Mouse (Mus musculus): ENCODE results near the gene Lpar2. TPM values are rescaled to one million over a fixed set of nuclear protein-coding genes. Genes with fewer than 3 reads are reported as not detected.

The Lpar2 gene
- polyA plus RNA-seq, 1 experiment = not detected

DNA sequence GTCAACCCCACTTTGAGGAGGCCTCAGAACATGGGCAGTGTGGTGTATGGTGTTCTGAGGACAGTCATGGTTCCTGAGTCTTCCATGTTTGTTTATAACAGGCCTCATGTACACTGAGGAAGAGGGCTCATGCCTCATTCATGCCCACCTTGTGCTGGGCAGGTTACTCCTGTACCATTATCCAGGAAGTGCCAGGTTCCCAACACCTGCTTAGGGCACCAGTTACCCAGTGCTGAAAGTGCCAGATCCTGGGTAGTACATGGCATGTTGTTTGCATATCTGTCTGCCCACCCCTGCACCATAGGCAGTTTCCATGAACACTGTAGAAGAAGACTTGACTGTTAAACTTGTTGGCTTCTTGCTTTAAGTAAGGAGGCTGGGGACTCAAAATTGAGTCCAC, 20.0 kb upstream of the Lpar2 start:
- TF ChIP-seq POLR2A (IDR thresholded peaks at IDR 0.05; ENCODE audit: insufficient read depth, low read depth, low read length) = no peak
- TF ChIP-seq CTCF (IDR thresholded peaks at IDR 0.05; ENCODE audit: insufficient read depth, low read depth, low read length) = no peak
- H3K27ac ChIP-seq (ENCODE audit: insufficient read depth, low read depth, low read length) = no peak overlapping the region
- H3K4me3 ChIP-seq (ENCODE audit: insufficient read depth, low read depth, low read length) = no peak overlapping the region
- no peaks in the 10 kb centered on the region for H3K4me1 ChIP-seq (ENCODE audit: control insufficient read depth, insufficient read depth, low read length)

GRCm38 (mm10) chr8:69803366-69803765, 18.9 kb upstream of the Lpar2 start:
- Histone ChIP-seq H3K4me1 (ENCODE audit: control insufficient read depth, insufficient read depth, low read length) (peaks cover 1% of the 10 kb centered on the region; the same call in 1 of the 2 replicates), H3K27ac (ENCODE audit: insufficient read depth, low read depth, low read length) (no peak overlapping the region), H3K4me3 (ENCODE audit: insufficient read depth, low read depth, low read length) (no peak overlapping the region)
- no peak for TF ChIP-seq POLR2A (IDR thresholded peaks at IDR 0.05; ENCODE audit: insufficient read depth, low read depth, low read length)
- TF ChIP-seq CTCF (IDR thresholded peaks at IDR 0.05; ENCODE audit: insufficient read depth, low read depth, low read length) = no peak
- WGBS = 89% methylated on average over 7 of the region's 7 CpGs

DNA sequence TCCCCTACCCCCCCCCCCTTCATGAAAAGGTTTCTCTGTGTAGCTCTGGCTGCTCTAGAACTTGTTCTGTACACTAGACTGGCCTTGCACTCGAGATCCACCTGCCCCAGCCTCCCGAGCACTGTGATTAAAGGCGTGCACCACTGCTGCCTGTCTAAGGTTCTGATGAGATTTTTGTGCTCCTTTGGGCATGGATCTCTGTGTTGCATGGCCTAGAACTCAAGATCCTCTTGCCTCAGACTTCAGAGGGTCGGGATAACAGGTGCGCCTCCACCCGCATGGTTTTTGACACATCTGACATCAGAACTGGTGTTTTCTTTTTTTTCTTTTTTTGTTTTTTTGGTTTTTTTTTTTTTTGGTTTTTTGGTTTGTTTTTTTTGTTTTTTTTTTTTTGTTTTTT, 17.7 kb upstream of the Lpar2 start:
- H3K4me1 ChIP-seq (ENCODE audit: control insufficient read depth, insufficient read depth, low read length) = peaks cover 10% of the 10 kb centered on the region
- WGBS = 89% methylated on average over 6 of the region's 6 CpGs

DNA sequence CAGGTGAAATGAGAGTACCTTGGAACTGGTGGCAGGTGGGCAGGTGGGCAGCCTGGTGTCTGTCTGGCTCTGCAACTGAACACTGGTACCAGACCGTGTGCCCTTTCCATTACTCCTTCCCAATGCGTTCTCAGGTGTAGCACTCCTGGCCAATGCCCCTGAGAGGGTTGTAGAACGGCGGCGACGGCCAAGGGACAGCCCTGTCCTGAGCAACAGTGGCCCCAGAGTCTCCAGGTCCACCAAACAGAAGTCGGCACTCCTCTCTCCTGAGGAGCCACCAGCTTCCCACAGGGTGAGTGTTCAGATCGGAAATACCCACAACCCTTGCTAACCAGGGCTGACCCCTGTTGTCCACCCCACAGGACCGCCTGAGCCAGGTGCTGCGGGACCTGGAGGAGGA, 17.1 kb upstream of the Lpar2 start:
- WGBS = 96% methylated on average over 10 of the region's 10 CpGs

More for the DNA sequence above, 17.7 kb upstream of the Lpar2 start:
- Histone ChIP-seq H3K4me3 (ENCODE audit: insufficient read depth, low read depth, low read length) (no peak overlapping the region), H3K27ac (ENCODE audit: insufficient read depth, low read depth, low read length) (no peak overlapping the region)
- TF ChIP-seq CTCF (IDR thresholded peaks at IDR 0.05; ENCODE audit: insufficient read depth, low read depth, low read length) = no peak
- TF ChIP-seq POLR2A (IDR thresholded peaks at IDR 0.05; ENCODE audit: insufficient read depth, low read depth, low read length) = no peak

DNA sequence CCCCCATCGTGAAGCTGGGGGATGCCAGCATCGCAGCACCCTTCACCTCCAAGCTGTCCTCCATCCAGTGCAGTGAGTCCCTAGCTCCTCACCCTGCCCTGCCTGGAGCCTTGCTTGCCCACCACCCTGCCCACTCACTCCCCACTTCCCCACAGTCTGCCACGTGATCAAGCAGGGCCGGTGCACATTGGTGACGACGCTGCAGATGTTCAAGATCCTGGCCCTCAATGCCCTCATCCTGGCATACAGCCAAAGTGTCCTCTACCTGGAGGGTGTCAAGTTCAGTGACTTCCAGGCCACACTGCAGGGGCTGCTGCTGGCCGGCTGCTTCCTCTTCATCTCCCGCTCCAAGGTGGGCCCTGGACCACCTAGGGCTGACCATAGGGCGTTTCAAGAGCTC, 16.7 kb upstream of the Lpar2 start:
- Histone ChIP-seq H3K4me3 (ENCODE audit: insufficient read depth, low read depth, low read length) (no peak overlapping the region), H3K4me1 (ENCODE audit: control insufficient read depth, insufficient read depth, low read length) (peaks cover 10% of the 10 kb centered on the region), H3K27ac (ENCODE audit: insufficient read depth, low read depth, low read length) (no peak overlapping the region)
- no peak for TF ChIP-seq CTCF (IDR thresholded peaks at IDR 0.05; ENCODE audit: insufficient read depth, low read depth, low read length)
- no peak for TF ChIP-seq POLR2A (IDR thresholded peaks at IDR 0.05; ENCODE audit: insufficient read depth, low read depth, low read length)
- WGBS = 93% methylated on average over 9 of the region's 9 CpGs

More for the DNA sequence above, 17.1 kb upstream of the Lpar2 start:
- TF ChIP-seq POLR2A (IDR thresholded peaks at IDR 0.05; ENCODE audit: insufficient read depth, low read depth, low read length) (no peak), CTCF (IDR thresholded peaks at IDR 0.05; ENCODE audit: insufficient read depth, low read depth, low read length) (no peak)
- H3K4me1 ChIP-seq (ENCODE audit: control insufficient read depth, insufficient read depth, low read length) = peaks cover 10% of the 10 kb centered on the region
- H3K4me3 ChIP-seq (ENCODE audit: insufficient read depth, low read depth, low read length) = no peak overlapping the region
- H3K27ac ChIP-seq (ENCODE audit: insufficient read depth, low read depth, low read length) = no peak overlapping the region

DNA sequence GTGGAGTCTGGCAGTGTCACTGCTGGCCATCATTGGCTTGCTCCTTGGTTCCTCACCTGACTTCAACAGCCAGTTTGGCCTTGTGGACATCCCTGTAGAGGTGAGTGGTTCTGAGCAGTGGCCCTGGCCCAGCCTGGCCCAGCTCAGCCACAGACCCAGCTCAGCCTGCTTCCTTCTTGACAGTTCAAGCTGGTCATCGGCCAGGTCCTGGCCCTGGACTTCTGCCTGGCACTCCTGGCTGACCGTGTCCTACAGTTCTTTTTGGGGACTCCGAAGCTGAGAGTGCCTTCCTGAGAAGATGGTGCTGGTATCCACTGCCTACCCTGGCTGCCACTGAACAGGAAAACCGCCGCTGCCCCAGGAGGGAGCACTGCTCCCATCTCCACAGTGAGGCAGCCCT, 15.0 kb upstream of the Lpar2 start:
- 83% methylated on average over 5 of the region's 5 CpGs for WGBS
- no peak for TF ChIP-seq POLR2A (IDR thresholded peaks at IDR 0.05; ENCODE audit: insufficient read depth, low read depth, low read length)
- TF ChIP-seq CTCF (IDR thresholded peaks at IDR 0.05; ENCODE audit: insufficient read depth, low read depth, low read length) = no peak
- Histone ChIP-seq H3K4me3 (ENCODE audit: insufficient read depth, low read depth, low read length) (no peak overlapping the region), H3K4me1 (ENCODE audit: control insufficient read depth, insufficient read depth, low read length) (peaks cover 10% of the 10 kb centered on the region), H3K27ac (ENCODE audit: insufficient read depth, low read depth, low read length) (no peak overlapping the region)

- TF ChIP-seq POLR2A (IDR thresholded peaks at IDR 0.05; ENCODE audit: insufficient read depth, low read depth, low read length) = no peak
- no peak for TF ChIP-seq CTCF (IDR thresholded peaks at IDR 0.05; ENCODE audit: insufficient read depth, low read depth, low read length)
- 7% methylated on average over 28 of the region's 28 CpGs for WGBS
- H3K4me1 ChIP-seq (ENCODE audit: control insufficient read depth, insufficient read depth, low read length) = peaks cover 10% of the 10 kb centered on the region
- no peak within 1 kb of the TSS for H3K27ac ChIP-seq (ENCODE audit: insufficient read depth, low read depth, low read length)
- H3K4me3 ChIP-seq (ENCODE audit: insufficient read depth, low read depth, low read length) = peak within 1 kb of the TSS; percentile 49
Observed at GRCm38 (mm10) chr8:69808094-69808863, 13.9 kb upstream of the Lpar2 start, which contains the start of gene Gmip. TSS of gene Gmip (plus strand) at chr8:69808679.

DNA sequence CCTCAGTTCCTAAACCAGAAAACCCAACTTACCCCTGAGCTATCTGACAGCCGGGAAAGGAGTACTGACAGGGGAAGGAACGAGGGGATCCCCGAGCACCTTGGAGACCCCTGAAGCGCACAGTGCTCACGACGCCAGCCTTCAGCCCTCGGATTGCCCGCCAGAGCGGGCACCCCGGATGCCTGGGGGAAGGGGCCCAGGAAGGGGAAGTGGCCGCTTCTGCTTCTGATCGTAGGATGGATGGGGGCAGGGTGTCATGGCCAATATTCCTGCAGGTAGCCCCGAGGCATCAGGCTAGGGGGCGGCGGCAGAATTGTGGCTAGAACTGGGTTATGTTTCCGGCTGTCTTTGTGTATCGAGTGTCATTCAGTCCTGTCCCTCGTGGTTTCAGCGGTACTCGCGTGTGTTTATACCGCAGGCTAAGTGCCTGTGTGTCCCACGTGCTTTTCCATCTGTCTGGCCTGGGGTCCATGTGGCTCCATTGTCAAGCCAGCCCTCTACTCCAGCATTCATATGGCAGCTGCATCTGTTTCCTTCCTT, 13.3 kb upstream of the Lpar2 start:
- H3K27ac ChIP-seq (ENCODE audit: insufficient read depth, low read depth, low read length) = no peak overlapping the region
- H3K4me1 ChIP-seq (ENCODE audit: control insufficient read depth, insufficient read depth, low read length) = peaks cover 10% of the 10 kb centered on the region
- no peak for TF ChIP-seq POLR2A (IDR thresholded peaks at IDR 0.05; ENCODE audit: insufficient read depth, low read depth, low read length)
- TF ChIP-seq CTCF (IDR thresholded peaks at IDR 0.05; ENCODE audit: insufficient read depth, low read depth, low read length) = no peak
- WGBS = 3% methylated on average over 23 of the region's 23 CpGs
- H3K4me3 ChIP-seq (ENCODE audit: insufficient read depth, low read depth, low read length) = peak overlapping the region; percentile 49

DNA sequence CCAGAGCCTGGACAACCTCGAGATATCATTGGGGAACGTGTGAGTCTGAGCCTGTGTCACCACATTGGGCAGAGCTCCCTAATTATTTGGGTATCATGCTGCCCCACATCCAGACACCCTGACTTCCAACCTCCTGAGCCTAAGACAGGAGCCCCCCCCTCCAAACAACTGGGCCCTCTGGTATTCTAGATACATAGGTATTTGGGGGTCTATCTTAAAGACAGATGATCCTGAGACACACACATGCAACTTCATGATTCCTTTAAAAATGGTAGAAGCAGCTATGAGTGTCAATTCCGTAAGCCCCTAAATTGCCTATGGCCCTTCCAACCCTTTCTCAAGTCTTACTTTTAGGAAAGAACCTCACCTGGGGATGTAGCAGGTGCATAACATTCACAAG, 12.4 kb upstream of the Lpar2 start:
- H3K4me1 ChIP-seq (ENCODE audit: control insufficient read depth, insufficient read depth, low read length) = peaks cover 10% of the 10 kb centered on the region
- 79% methylated on average over 3 of the region's 3 CpGs for WGBS
- no peak overlapping the region for H3K4me3 ChIP-seq (ENCODE audit: insufficient read depth, low read depth, low read length)
- H3K27ac ChIP-seq (ENCODE audit: insufficient read depth, low read depth, low read length) = no peak overlapping the region
- TF ChIP-seq CTCF (IDR thresholded peaks at IDR 0.05; ENCODE audit: insufficient read depth, low read depth, low read length) = no peak
- no peak for TF ChIP-seq POLR2A (IDR thresholded peaks at IDR 0.05; ENCODE audit: insufficient read depth, low read depth, low read length)
